Mouse (Mus musculus): Measurements from ENCODE around the gene Sart3.

The Sart3 gene

DNA sequence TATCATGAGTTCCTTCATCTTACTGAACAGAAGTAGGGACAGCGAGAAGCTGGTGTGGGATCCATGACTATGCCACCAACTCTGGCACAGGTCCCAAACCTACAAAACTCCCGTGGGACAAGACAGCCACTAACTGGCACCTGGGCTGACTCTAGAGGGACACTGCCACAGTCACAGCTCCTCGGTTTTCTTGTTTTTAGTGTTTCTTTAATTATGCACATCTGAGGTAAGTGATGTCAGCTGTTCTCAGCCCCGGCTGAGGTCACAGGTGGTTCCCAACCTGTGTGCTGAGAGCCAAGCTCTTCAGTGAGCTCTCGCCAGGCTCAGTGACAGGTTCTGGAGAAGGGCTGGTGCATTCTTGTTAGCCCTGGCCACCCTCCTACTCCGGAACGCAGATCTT, 7.9 kb downstream of the Sart3 start:
- DNase-seq, result no peak

DNA sequence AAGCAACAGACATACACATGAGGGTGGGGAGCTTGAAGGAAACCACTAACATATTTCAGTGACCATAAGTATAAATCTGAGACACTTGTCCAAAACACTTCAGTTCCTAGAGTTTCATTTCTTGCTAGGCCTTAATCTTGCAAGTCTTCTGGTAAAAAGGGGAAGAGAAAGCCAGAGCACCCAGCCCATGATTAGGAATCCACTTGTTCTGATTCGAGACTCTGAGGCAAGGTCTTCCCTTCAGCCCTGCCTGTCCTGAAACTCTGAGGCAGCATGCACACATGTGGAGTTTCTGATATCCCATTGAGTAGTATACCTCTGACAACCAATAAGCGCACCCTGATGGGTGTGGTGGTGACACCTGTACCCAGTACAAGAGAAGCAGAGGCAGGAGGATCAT, 10.7 kb downstream of the Sart3 start:
- DNase-seq, result no peak

DNA sequence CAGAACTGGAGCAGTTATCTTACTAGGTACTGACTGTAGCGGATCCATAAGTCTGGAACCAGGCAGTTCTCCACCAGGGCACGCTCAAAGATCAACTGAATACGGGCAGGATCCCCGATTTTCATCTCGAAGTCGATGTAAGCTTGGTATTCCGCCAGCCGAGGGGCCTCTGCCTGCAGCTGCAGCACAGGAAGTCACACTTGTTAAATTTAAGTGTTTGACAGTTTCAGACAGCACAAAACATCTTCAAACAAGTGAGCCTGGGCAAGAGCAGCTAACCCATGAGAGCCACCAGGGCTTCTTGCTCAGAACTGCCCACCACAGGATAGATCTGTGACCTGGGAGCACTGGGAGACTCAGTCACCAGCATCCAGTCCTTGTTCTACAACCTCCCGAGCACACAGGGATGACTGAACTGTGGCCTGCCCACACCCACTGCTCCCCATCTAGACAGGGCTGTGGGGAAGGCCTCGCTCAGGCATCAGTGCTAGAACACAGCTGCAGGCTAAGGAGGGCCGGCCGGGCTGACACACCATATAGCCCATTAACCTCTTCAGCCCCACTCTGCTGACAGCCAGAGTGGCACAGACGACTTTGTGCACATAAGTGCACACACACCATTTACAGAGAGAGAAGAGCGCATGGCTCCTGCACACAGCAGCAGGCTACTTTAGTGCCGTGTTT, 16.8 kb downstream of the Sart3 start:
- DNase-seq, result no peak

DNA sequence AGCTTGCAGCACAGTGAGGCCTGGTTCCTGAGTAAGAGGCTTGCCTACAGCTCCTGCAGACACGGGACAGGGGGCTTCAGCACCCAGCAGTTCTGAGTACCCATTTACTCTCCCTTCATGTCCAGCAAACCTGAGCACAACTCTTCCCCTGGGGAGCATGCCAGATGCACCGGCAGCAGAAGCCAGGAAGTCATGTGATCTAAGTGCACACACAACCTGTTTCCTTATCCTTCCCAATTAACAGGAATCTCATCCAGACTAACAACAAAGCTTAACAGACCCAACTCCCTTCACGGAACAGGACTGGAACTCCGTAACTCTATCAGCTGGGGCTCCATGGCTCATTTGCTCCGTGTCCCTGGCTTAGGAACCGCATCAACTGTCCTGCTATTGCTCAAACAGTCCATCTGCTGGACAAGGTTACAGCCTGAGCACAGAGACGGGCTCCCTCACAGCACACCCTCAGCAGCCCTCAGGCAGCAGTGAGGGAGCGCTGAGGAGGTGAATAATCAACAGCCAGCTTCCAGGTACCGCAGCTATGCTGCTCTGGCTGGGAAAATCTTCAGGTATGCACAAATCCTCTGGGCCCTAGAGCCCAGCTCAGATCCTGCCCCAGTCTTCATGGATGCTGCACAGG, 20.7 kb downstream of the Sart3 start:
- DNase-seq, result no peak

DNA sequence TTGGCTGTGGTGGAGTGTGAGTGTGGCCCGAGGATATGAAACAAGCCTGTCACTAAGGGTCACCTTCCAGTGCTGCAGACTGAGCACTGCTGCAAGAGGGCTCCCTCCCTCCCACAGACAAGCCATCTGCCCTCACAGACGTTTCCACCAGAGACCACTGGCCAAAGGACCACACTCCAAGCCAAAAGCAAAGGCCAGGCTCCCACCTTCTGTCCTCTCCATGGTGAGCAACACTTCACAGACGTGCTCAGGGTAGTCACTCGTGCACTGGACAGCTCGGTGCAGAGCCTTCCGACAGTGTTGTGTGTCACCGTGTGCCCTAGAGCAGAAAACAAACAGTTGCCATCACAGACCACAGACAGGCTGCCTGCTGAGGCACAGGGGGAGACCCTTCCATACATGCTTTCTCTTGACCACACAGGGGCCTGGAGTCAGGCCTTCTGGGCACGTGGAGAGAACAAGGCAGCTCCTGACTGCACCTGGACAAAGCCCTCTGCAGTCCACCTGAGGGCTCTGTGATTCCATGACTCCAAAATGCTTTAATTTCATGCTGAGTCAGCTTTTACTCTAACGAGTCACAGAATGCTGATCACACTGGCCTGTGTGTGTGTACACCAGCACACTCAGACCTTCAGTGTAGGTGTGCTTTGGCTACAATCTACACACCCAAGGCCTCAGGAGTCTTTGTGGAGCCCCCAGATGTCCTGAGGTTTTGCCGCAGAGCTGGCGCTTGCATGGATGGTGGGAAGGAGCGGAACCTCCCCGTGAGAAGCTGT, 23.6 kb downstream of the Sart3 start:
- DNase-seq, result no peak

DNA sequence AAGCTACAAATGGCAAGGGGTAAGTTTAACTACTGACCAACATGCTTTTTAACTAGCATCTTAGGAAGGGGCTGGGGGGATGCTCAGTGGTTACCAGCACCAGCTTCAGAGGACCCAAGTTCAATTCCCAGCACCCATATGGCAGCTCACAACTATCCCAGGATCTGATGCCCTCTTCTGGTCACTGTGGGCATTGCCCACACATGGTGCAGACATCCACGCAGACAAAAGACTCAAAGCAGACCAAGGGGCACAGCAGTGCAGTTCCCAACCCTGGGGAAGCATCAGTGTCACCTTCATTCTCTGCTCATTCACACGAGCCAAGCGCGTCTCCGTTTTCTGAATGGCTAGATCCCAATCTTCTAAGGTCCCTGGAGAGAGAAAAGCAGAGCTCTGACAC, 24.7 kb downstream of the Sart3 start:
- no peak for DNase-seq

DNA sequence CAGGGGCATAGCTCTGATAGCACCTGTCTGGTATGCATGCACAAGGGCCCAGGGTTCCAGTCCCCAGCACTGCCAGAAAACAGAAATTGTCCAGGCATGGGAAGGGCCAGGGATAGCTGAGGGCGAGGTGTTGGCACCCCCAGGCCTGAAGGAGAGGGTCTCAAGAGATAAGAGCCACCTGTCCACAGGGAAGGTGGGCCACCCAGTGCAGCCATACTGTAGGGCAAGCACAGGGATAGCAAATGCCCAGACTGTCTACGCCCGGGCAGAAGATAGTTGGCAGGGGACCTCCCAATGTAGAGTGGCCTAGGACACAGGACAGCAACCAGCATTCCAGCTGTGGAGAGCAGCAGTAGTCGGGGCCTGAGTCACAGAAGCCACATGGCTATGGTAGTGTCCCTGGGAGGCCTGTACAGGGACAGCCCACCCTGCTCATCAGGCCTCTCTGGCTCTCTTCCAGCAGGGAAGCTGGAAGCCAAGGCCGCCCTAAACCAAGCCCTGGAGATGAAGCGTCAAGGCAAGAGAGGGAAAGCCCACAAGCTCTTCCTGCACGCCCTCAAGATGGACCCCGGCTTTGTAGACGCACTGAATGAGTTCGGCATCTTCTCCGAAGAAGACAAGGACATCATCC, 34.6 kb downstream of the Sart3 start:
- no peak for DNase-seq

DNA sequence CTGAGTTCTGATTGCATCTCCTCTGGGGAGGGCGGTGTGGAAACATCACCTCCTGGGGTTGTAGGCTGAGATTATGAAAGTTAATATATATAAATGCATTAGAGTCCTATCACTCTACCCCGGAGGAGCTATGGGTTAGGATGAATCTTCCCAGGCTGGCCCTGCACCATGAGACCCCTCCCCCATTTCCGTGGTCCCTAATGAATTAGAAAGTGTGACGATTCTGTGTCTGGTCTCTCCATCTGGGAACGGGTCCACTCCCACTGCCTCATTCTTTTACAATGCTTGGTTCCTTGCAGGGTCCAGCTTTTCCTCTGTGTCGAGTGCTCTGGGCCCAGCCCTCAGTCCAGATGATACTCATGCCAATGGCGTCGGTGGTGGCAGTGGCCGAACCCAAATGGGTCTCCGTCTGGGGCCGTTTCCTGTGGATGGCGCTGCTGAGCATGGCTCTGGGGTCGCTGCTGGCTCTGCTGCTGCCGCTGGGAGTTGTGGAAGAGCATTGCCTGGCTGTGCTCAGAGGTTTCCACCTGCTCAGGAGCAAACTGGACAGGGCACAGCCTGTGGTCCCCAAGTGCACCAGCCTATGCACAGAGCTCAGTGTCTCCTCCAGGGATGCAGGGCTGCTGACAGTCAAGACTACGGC, 35.7 kb downstream of the Sart3 start:
- no peak for DNase-seq

DNA sequence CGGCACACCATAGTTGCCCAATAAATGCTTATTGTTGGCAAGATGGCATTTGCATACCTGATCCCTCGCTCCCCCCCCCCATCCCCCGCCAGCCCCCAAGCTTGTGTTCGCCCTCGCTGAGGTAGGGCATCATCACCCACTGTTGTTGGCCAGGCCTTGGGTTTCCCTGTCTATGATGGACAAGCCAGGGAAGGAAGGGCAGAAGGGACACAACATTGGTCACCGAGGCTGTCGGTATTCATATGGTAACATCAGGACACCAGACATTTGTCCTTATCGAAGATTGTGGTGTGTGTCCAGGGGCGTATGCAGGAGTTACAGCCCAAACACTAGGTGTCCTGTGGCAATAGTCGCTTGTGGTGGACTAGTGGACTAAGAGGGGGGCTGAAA, 36.2 kb downstream of the Sart3 start:
- no peak for DNase-seq

DNA sequence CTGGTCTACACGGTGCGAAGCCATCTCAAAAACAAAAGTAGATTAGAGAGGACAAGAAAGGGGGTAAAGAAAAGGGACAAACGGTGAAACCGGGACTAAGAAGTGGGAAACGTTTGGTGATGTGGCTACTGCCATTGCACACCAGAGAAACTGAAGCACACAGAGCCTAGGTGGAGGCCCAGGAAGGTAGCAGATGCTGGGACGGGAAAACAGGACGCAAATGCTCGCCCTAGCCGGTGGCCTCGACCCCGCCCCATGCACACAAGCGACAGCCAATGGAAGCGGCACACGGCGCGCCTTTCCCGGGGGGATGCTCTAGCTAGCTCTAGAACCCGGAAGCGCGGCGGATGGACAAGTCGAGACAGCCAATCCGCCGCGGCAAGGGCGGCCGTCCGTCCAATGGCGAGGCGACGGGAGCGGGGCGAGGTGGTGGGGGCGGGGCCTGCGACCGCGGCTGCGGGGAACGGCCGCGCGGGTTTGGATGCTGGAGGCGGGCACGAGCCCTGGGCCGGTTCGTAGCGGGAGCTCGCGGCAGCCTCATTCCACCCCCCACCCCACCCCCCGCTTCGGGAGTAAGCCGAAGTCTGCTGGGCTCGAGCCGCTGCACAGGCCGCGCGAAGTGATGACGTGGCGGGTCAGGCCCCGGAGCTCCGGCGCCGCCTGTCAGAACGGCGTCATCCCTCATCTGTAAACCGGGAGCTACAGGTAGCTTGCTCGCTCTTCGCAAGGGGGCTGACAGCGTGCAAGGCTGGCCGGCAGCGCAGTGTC, 36.8 kb downstream of the Sart3 start, which contains the start of gene Ficd:
Ficd (plus strand) TSS at position 459 of the 768 bp plus-strand sequence.
- peak; percentile 93 to 95 for DNase-seq

DNA sequence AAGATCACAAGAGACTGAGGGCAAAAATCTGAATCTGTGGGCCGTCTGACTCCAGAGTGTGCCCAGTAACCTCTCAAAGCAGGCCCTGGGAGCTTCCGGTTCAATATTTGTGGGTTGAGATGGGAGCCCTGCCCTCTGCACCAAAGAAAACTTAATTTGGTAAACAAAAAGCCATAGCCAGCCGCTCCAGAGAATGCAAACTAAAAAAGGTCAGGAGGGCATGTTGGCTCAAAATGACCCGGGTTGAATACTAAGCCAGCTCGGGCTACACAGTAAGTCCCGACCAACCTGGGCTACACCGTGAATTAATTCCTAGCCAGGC, 37.3 kb downstream of the Sart3 start:
- DNase-seq, result peak in 1 of 2 experiments; percentile 10

DNA sequence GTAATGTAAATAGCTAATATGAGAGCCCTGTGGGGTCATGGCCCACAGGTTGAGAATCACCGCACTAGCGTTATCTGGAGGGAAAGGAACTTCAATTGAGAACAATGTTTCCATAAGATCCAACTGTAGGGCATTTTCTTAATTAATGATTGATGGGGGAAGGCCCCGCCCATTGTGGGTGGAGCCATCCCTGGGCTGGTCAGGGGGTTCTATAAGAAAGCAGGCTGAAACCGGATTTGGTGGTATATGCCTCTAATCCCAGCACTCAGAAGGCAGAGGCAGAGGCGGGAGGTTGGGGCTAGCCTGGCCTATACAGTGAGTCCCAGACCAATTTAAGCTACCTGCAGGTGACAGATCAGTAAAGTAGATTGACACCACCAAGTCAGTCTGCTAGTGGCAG, 37.9 kb downstream of the Sart3 start:
- no peak for DNase-seq

DNA sequence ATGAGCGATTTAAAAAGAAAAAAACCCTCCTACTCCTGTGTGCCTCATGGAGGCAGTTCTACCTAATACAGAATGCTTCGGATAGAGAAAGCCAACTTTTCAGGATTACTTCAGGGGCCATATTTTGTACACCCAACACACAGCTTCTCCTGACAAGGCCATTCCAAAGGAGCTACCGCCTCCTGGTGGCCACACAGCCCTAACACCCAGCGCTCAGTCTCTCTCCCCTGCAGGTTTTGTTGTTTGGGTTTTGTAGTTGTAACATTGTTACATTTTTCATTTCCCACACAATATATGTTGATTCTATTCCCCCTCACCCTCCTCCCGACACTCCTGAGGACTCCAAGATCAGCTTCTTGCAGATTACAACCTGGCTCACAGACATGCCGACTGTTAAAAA, 40.1 kb downstream of the Sart3 start:
- peak in 1 of 2 experiments; percentile 24 for DNase-seq

DNA sequence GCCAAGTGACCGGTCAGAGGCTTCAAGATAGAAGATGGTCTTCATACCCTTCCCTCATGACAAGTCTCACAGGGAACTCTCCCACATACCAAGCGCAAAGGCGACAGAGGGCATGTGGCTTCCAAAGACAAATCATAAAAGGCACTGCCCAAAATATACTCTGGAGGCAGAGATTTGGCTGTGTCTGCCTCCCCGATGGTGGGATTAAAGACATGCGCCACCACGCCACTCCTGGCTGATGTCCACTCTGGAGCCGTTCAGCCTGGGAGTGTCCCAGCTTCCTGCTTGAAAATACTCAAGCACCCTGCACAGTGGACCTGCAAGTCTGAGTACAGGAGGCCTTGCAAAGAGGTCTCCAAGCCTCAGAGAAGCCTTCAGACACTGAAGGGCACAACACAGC, 41.1 kb downstream of the Sart3 start:
- no peak for DNase-seq

DNA sequence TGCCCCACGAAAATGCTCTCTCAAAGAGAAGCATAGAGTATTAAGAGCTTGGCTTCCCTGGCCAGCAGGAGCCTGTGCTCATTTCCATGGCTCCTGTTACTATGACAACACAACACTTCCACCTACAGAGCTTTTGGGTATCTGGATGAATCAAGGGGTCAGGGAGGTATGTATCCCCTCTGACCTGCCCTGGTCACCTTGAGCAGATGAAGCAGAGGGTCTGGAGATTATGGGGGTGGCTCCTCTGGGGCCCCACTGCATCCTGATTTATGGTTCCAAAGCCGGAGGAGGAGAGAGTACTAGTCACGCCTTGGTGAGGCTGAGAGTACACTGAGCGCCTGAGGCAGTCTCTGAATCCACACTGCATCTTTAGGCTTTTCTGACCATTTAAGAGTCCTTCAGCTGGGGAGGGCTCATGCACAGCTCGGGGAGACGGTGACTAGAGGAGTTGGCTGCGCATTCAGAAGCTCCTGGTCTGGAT, 41.6 kb downstream of the Sart3 start:
- DNase-seq, result no peak

DNA sequence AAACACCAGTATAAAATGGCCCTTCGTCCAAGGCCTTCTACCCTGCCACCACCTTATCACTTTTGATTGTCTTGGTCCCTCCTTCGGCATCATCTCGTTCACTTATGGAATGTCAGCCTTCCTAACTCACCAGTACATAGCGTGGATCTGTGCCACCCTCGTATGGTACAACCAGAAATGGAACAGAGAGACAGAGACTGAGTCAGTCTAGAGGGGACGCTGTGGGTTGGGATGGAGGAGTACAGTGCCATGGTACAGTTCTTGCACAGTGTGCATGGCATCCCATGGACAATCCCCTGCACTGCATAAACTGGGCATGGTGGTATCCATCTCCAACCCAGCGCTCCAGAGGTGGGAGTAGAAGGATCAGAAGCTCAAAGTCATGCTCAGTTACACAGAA, 43.6 kb downstream of the Sart3 start:
- DNase-seq, result no peak

DNA sequence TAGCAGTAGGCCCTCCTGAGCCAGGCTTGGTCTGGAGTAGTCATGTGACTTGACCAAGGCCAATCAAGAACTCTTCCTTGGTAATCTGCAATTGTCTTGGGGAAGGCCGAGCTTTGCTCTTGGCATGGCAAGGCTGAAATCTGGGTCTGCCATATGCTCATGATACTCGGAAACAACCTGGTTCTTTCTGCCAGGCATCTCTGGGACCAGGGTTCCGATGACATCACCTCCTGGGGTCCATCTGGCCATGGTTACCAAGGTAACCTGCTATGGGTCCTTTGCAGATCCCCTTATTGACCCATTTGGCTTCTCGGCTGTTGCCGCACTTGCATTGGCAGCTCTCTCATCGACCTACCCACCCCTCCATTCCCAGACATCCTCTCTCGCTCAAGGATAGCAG, 44.3 kb downstream of the Sart3 start:
- no peak for DNase-seq

DNA sequence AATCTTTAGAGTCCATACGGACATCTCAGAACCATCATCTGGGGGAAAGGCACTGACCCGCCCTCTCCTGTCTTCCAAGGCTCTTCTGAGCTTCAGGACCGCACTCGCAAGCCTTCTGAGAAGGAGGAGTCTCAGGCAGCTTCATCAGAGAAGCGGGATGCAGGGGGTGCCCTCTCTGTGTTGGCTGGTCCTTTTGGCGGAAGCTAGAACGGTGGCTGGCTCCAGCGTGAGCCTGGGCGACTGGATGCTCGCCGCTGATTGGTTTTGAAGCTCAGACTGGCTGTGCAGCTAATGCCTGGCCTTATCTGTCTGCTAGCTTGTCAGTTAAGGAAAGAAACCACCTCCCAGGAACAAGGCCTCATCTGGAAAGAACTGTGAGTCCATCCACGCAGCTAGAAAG, 45.1 kb downstream of the Sart3 start:
- no peak for DNase-seq

DNA sequence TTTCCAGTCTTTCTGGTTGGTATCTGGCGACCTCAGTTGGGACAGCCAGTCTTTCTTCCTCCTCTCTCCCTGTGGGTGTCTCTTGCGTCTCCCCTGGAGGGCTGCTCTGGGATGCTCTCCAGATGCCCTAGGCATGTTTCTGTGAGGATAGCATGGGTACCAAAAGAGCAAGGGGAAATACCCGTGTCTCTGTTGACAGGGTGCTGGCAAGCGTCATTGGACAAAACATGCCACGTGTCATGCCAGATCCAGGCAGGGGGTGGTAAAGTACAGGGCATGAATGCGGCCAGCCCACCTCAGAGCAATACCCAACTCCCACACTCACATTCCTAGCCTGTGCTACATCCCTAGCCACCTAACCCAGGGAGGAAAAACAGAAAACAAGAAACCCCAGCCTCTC, 45.7 kb downstream of the Sart3 start:
- no peak for DNase-seq

DNA sequence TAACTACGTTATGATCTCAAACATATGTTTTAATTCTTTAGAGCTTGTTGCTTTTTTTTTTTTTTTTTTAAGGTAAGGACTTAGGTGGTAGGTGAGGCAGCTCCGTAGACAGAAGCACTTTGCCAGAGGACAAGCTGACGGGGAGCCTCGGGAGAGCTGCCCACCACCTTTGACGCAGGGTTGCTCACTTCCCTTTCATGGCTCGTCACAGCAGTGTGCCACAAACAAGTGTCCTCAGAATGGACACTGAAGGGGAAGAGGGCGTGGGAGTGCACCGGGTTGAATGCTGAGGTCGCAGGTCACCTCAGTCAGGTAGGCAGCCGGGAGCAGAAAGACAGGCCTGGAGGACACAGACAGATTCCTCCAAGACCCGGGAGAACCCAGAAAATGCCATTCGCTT, 46.9 kb downstream of the Sart3 start:
- no peak for DNase-seq

DNA sequence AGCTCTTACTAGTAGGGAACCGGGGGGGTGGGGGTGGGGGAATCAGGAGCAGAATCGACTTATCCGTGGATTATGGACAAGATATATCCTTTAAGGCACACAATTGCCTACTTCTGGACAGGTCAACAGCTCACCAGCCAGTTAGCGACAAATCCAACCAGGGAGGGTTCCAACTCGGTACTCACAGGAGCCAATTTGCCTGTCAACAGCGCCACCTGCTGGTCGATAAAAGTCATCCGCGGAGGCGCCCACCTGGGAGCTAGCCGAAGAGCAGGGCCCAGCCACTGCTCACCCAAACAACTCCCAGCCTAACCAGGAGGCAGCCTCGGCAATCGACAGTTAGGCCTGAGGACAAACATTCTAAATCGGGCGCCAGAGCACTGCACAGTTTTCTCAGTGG, 47.9 kb downstream of the Sart3 start, which contains the start of gene 1700069L16Rik:
1700069L16Rik (minus strand) TSS at position 327 of the 400 bp plus-strand sequence.
- peak; percentile 69 to 72 for DNase-seq

DNA sequence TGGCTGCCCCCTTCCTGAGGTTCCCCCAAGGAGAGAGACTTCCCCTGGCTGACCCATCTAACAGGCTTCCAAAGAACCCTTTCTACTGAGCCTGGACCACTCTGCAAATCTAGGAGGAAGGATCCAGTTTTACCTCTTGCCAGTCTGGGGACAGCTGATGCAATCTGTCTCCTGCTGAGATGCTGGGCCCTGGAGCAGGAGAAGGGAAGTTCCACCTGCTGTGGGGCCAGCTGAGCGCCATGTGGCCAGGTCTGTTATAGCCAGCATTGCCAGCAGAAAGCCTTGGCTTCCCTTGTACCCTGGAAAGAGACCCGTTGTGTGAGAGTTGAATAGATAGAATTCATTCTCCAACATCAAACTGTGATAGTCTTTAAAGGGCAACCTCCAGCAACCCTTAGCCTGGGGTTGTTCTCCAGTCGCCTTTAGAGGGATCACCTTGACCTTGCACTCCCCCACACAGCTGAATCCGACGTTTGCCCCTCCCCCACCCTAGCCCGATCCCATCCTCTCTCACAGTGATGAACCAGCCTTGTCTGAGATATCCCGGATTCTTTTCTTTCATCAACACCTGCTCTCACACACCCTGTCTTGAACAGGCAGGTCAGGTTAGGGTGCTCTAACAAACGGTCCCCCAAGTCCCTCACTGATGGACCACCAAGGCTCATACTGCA, 48.6 kb downstream of the Sart3 start:
- no peak for DNase-seq
